Mouse (Mus musculus): Measurements from ENCODE around the gene Spop. TPM values are rescaled to one million over a fixed set of nuclear protein-coding genes. Genes with fewer than 3 reads are reported as not detected.
"Not testable (repeated sequence)": the region's sequence is repeated elsewhere in the genome, so short reads cannot be mapped to it uniquely, and the experiment has no call there.

The Spop gene
- total and polyA plus RNA-seq, 3 experiments: 69.3 to 170 (median 155) TPM

GRCm38 (mm10) chr11:95403382-95404340 lies 10.2 kb upstream of the Spop start:
- no peaks in the 10 kb centered on the region for H3K27me3 ChIP-seq (ENCODE audit: control insufficient read depth, insufficient read depth, low read length)
- peak; percentile 9 to 15 for DNase-seq
- no peaks in the 10 kb centered on the region for H3K79me2 ChIP-seq (replicated peaks; ENCODE audit: control insufficient read depth, insufficient read depth, low read length)
- TF ChIP-seq EP300 (IDR thresholded peaks at IDR 0.05; ENCODE audit: insufficient read depth, low read depth, low read length): no peak
- intact Hi-C loops (cut with DNase I): loop anchor here (1.0 kb wide), 1 partner anchor 10 kb away; no protein-coding TSS in a partner anchor
- no peak overlapping the region for H3K4me3 ChIP-seq
- peaks cover 11% of the 10 kb centered on the region for H3K4me1 ChIP-seq (ENCODE audit: control insufficient read depth, insufficient read depth, low read length)
- peak overlapping the region; percentile 89 for H3K27ac ChIP-seq
- no peak overlapping the region for H3K9ac ChIP-seq (ENCODE audit: low read depth, low read length)
- 74% methylated on average over 16 of the region's 16 CpGs for WGBS
- H3K36me3 ChIP-seq (ENCODE audit: control insufficient read depth, insufficient read depth, low read length): 0 out of 2 replicates have a peak, but pooled peaks cover 2% of the 10 kb centered on the region

- peaks cover 11% of the 10 kb centered on the region for H3K4me1 ChIP-seq (ENCODE audit: control insufficient read depth, insufficient read depth, low read length)
- no peak for TF ChIP-seq POLR2A (IDR thresholded peaks at IDR 0.05; ENCODE audit: insufficient read depth, low read depth, low read length)
- TF ChIP-seq CTCF (IDR thresholded peaks at IDR 0.05): no peak
- TF ChIP-seq EP300 (IDR thresholded peaks at IDR 0.05; ENCODE audit: insufficient read depth, low read depth, low read length): no peak
- intact Hi-C loops (cut with DNase I): no loop called here
Measured at GRCm38 (mm10) chr11:95405771-95406170, 8.1 kb upstream of the Spop start.

GRCm38 (mm10) chr11:95406398-95406797 lies 7.5 kb upstream of the Spop start:
- H3K9ac ChIP-seq (ENCODE audit: low read depth, low read length); H3K79me2 ChIP-seq (replicated peaks; ENCODE audit: control insufficient read depth, insufficient read depth, low read length); H3K27ac ChIP-seq; intact Hi-C loops (cut with DNase I); DNase-seq; H3K36me3 ChIP-seq (ENCODE audit: control insufficient read depth, insufficient read depth, low read length); H3K4me3 ChIP-seq; H3K27me3 ChIP-seq (ENCODE audit: control insufficient read depth, insufficient read depth, low read length): not testable (repeated sequence)
- 84% methylated on average over 5 of the region's 5 CpGs for WGBS
- H3K4me1 ChIP-seq (ENCODE audit: control insufficient read depth, insufficient read depth, low read length): peaks cover 11% of the 10 kb centered on the region

More at GRCm38 (mm10) chr11:95405771-95406170, 8.1 kb upstream of the Spop start:
- 7% methylated on average over 4 of the region's 4 CpGs for WGBS
- no peak overlapping the region for H3K9ac ChIP-seq (ENCODE audit: low read depth, low read length)
- H3K4me3 ChIP-seq: no peak overlapping the region
- peak in 1 of 2 experiments; percentile 15 for DNase-seq
- H3K36me3 ChIP-seq (ENCODE audit: control insufficient read depth, insufficient read depth, low read length): 0 out of 2 replicates have a peak, but pooled peaks cover 2% of the 10 kb centered on the region
- H3K79me2 ChIP-seq (replicated peaks; ENCODE audit: control insufficient read depth, insufficient read depth, low read length): no peaks in the 10 kb centered on the region
- no peak overlapping the region for H3K27ac ChIP-seq
- no peaks in the 10 kb centered on the region for H3K27me3 ChIP-seq (ENCODE audit: control insufficient read depth, insufficient read depth, low read length)

GRCm38 (mm10) chr11:95409450-95410112 lies 4.3 kb upstream of the Spop start:
- 79% methylated on average over 10 of the region's 10 CpGs for WGBS
- intact Hi-C loops (cut with DNase I): no loop called here
- TF ChIP-seq EP300 (IDR thresholded peaks at IDR 0.05; ENCODE audit: insufficient read depth, low read depth, low read length): no peak
- no peak for TF ChIP-seq POLR2A (IDR thresholded peaks at IDR 0.05; ENCODE audit: insufficient read depth, low read depth, low read length)
- TF ChIP-seq CTCF (IDR thresholded peaks at IDR 0.05): no peak

GRCm38 (mm10) chr11:95411453-95412013 lies 2.3 kb upstream of the Spop start:
- Histone ChIP-seq H3K9ac (ENCODE audit: low read depth, low read length) (no peak overlapping the region), H3K27me3 (ENCODE audit: control insufficient read depth, insufficient read depth, low read length) (no peaks in the 10 kb centered on the region), H3K27ac (no peak overlapping the region), H3K79me2 (replicated peaks; ENCODE audit: control insufficient read depth, insufficient read depth, low read length) (peaks cover 2% of the 10 kb centered on the region), H3K36me3 (ENCODE audit: control insufficient read depth, insufficient read depth, low read length) (peaks cover 12% of the 10 kb centered on the region), H3K4me3 (no peak overlapping the region), H3K4me1 (ENCODE audit: control insufficient read depth, insufficient read depth, low read length) (peaks cover 6% of the 10 kb centered on the region)
- intact Hi-C loops (cut with DNase I): no loop called here
- no peak for DNase-seq
- WGBS: 73% methylated on average over 6 of the region's 6 CpGs
- TF ChIP-seq CTCF (IDR thresholded peaks at IDR 0.05) (no peak), POLR2A (IDR thresholded peaks at IDR 0.05; ENCODE audit: insufficient read depth, low read depth, low read length) (no peak), EP300 (IDR thresholded peaks at IDR 0.05; ENCODE audit: insufficient read depth, low read depth, low read length) (no peak)

More at GRCm38 (mm10) chr11:95409450-95410112, 4.3 kb upstream of the Spop start:
- no peaks in the 10 kb centered on the region for H3K36me3 ChIP-seq (ENCODE audit: control insufficient read depth, insufficient read depth, low read length)
- H3K9ac ChIP-seq (ENCODE audit: low read depth, low read length): no peak overlapping the region
- H3K27ac ChIP-seq: no peak overlapping the region
- H3K4me1 ChIP-seq (ENCODE audit: control insufficient read depth, insufficient read depth, low read length): peaks cover 2% of the 10 kb centered on the region
- no peak overlapping the region for H3K4me3 ChIP-seq
- H3K27me3 ChIP-seq (ENCODE audit: control insufficient read depth, insufficient read depth, low read length): no peaks in the 10 kb centered on the region
- DNase-seq: no peak
- no peaks in the 10 kb centered on the region for H3K79me2 ChIP-seq (replicated peaks; ENCODE audit: control insufficient read depth, insufficient read depth, low read length)

Measured in heart, adult 2 months (tissue).